Mouse (Mus musculus): ENCODE results near the gene Srebf1. TPM values are rescaled to one million over a fixed set of nuclear protein-coding genes. Genes with fewer than 3 reads are reported as not detected.

The Srebf1 gene
- polyA plus RNA-seq, 1 experiment from 2014 or later, result 88.1 TPM

DNA sequence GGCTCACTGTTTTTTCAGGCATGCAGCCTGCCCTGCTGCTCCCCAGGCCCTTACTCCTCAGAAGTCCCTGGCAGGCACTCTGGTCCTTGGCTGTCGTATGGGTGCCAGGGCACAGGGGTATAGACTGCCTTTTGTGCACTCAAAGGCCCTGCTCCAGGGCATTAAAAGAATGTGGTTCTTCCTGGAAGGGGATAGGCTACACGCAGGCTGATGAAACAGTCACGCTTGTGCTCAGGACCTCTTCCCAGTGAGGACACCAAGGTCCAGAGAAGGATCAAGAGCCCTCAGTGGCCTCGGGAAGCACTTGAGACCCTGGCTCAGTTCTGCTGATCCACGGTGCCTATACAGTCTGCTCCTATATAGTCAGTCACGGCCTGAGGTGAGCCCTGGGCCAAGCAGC is 9.1 kb downstream of the Srebf1 start:
- Histone ChIP-seq H3K27me3 (replicated peaks; ENCODE audit: control insufficient read depth, insufficient read depth, low read length) (no peaks in the 10 kb centered on the region), H3K27ac (ENCODE audit: low read depth, low read length) (no peak overlapping the region; the same call in 1 of the 2 replicates), H3K9me3 (ENCODE audit: control insufficient read depth) (no peaks in the 10 kb centered on the region), H3K4me3 (ENCODE audit: low read depth, low read length) (no peak overlapping the region), H3K36me3 (ENCODE audit: control insufficient read depth, insufficient read depth) (peaks cover 5% of the 10 kb centered on the region; the same call in 1 of the 2 replicates), H3K9ac (ENCODE audit: low read depth, low read length) (0 out of 2 replicates have a peak overlapping the region, but pooled peaks have one; percentile 7), H3K4me1 (replicated peaks; ENCODE audit: control insufficient read depth, insufficient read depth, low read length) (peaks cover 15% of the 10 kb centered on the region), H3K4me2 (replicated peaks; ENCODE audit: low read depth) (no peak overlapping the region)
- no peak for TF ChIP-seq CTCF (IDR thresholded peaks at IDR 0.05; ENCODE audit: low read depth)
- WGBS, result 64% methylated on average over 6 of the region's 6 CpGs
- ATAC-seq, result no peak

DNA sequence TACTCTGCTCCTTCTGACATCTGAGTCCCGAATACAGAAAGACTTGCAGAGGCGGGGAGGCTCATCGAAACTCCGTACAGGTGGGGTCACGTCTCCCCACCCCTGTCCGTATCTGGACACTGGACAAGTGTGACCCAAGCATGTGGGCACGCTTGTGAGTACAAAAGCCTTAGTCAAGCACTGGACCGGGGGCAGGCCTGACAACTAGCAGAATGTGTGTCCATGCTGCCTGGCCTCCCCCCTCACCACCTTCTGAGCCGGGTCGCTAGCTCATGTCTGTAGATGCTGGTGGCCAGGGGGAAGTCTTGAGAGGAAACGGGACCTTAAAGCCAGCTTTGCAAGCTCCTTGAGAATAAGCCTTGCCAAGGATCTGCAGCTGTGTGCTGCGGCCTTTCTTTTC is 10.6 kb downstream of the Srebf1 start:
- 69% methylated on average over 12 of the region's 12 CpGs for WGBS
- H3K9ac ChIP-seq (ENCODE audit: low read depth, low read length), result no peak overlapping the region
- peaks cover 7% of the 10 kb centered on the region; the same call in 1 of the 2 replicates for H3K36me3 ChIP-seq (ENCODE audit: control insufficient read depth, insufficient read depth)
- H3K4me1 ChIP-seq (replicated peaks; ENCODE audit: control insufficient read depth, insufficient read depth, low read length), result peaks cover 12% of the 10 kb centered on the region
- no peak overlapping the region for H3K4me2 ChIP-seq (replicated peaks; ENCODE audit: low read depth)
- no peak for TF ChIP-seq CTCF (IDR thresholded peaks at IDR 0.05; ENCODE audit: low read depth)
- no peak overlapping the region for H3K27ac ChIP-seq (ENCODE audit: low read depth, low read length)
- H3K27me3 ChIP-seq (replicated peaks; ENCODE audit: control insufficient read depth, insufficient read depth, low read length), result no peaks in the 10 kb centered on the region
- no peaks in the 10 kb centered on the region for H3K9me3 ChIP-seq (ENCODE audit: control insufficient read depth)
- no peak for ATAC-seq
- no peak overlapping the region for H3K4me3 ChIP-seq (ENCODE audit: low read depth, low read length)

DNA sequence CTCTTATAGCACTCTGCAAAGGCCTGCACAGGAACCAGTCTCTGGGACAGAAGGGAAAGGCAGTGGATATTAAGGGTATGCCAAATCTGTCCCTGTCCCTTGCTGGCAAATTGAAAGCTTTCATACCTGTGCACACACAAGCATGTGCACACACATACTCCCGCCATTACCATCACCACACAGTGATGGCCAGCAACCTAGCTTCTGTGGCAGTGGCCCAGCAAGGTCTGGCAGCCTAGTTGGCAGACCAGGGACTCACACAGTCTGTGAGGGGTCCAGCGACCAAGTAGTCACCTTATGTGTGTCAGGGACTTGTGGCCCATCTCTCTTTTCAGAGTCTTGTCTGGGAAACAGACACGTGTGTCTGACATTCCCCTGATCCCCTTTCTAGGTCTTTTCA is 11.2 kb downstream of the Srebf1 start:
- peaks cover 10% of the 10 kb centered on the region for H3K36me3 ChIP-seq (ENCODE audit: control insufficient read depth, insufficient read depth)
- no peaks in the 10 kb centered on the region for H3K27me3 ChIP-seq (replicated peaks; ENCODE audit: control insufficient read depth, insufficient read depth, low read length)
- H3K27ac ChIP-seq (ENCODE audit: low read depth, low read length), result peak overlapping the region; percentile 73; the same call in 1 of the 2 replicates
- no peak overlapping the region for H3K9ac ChIP-seq (ENCODE audit: low read depth, low read length)
- no peak for TF ChIP-seq CTCF (IDR thresholded peaks at IDR 0.05; ENCODE audit: low read depth)
- peaks cover 12% of the 10 kb centered on the region for H3K4me1 ChIP-seq (replicated peaks; ENCODE audit: control insufficient read depth, insufficient read depth, low read length)
- H3K4me2 ChIP-seq (replicated peaks; ENCODE audit: low read depth), result peak overlapping the region; percentile 80
- 73% methylated on average over 3 of the region's 3 CpGs for WGBS
- H3K9me3 ChIP-seq (ENCODE audit: control insufficient read depth), result no peaks in the 10 kb centered on the region
- no peak for ATAC-seq
- H3K4me3 ChIP-seq (ENCODE audit: low read depth, low read length), result peak overlapping the region; percentile 45; the same call in 1 of the 2 replicates

- peaks cover 12% of the 10 kb centered on the region for H3K4me1 ChIP-seq (replicated peaks; ENCODE audit: control insufficient read depth, insufficient read depth, low read length)
- TF ChIP-seq CTCF (IDR thresholded peaks at IDR 0.05; ENCODE audit: low read depth), result no peak
Measured at GRCm38 (mm10) chr11:60210305-60210724, 12.1 kb downstream of the Srebf1 start.

DNA sequence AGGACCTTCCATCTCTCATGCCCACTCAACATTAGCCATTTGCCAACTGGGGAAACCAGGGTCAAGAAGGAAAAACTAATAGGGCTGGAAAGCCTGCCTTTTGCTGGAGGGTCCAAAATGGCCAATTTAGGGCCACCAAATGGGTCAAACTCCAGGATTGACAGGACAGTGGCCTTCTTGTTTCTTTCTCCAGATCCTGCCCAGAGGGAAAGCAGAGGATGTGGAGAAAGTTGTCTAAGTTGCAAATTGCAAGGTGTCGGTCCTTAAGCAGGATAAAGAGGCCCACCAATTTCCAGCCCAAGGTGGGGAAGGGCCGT is 12.5 kb downstream of the Srebf1 start:
- peaks cover 12% of the 10 kb centered on the region for H3K4me1 ChIP-seq (replicated peaks; ENCODE audit: control insufficient read depth, insufficient read depth, low read length)
- WGBS, result 2% methylated on average over 2 of the region's 2 CpGs
- peaks cover 23% of the 10 kb centered on the region for H3K36me3 ChIP-seq (ENCODE audit: control insufficient read depth, insufficient read depth)
- H3K9me3 ChIP-seq (ENCODE audit: control insufficient read depth), result no peaks in the 10 kb centered on the region
- peak overlapping the region; percentile 80 for H3K4me2 ChIP-seq (replicated peaks; ENCODE audit: low read depth)
- TF ChIP-seq CTCF (IDR thresholded peaks at IDR 0.05; ENCODE audit: low read depth), result no peak
- peak overlapping the region; percentile 73 for H3K27ac ChIP-seq (ENCODE audit: low read depth, low read length)
- ATAC-seq, result no peak
- no peaks in the 10 kb centered on the region for H3K27me3 ChIP-seq (replicated peaks; ENCODE audit: control insufficient read depth, insufficient read depth, low read length)
- H3K4me3 ChIP-seq (ENCODE audit: low read depth, low read length), result peak overlapping the region; percentile 45
- H3K9ac ChIP-seq (ENCODE audit: low read depth, low read length), result peak overlapping the region; percentile 45

More at GRCm38 (mm10) chr11:60210305-60210724, 12.1 kb downstream of the Srebf1 start:
- Histone ChIP-seq H3K9me3 (ENCODE audit: control insufficient read depth) (no peaks in the 10 kb centered on the region), H3K4me3 (ENCODE audit: low read depth, low read length) (peak overlapping the region; percentile 45), H3K9ac (ENCODE audit: low read depth, low read length) (peak overlapping the region; percentile 45), H3K27ac (ENCODE audit: low read depth, low read length) (peak overlapping the region; percentile 73), H3K36me3 (ENCODE audit: control insufficient read depth, insufficient read depth) (peaks cover 18% of the 10 kb centered on the region), H3K27me3 (replicated peaks; ENCODE audit: control insufficient read depth, insufficient read depth, low read length) (no peaks in the 10 kb centered on the region), H3K4me2 (replicated peaks; ENCODE audit: low read depth) (peak overlapping the region; percentile 80)
- ATAC-seq, result peak; percentile 92
- under 1% methylated on average over 47 of the region's 47 CpGs for WGBS

DNA sequence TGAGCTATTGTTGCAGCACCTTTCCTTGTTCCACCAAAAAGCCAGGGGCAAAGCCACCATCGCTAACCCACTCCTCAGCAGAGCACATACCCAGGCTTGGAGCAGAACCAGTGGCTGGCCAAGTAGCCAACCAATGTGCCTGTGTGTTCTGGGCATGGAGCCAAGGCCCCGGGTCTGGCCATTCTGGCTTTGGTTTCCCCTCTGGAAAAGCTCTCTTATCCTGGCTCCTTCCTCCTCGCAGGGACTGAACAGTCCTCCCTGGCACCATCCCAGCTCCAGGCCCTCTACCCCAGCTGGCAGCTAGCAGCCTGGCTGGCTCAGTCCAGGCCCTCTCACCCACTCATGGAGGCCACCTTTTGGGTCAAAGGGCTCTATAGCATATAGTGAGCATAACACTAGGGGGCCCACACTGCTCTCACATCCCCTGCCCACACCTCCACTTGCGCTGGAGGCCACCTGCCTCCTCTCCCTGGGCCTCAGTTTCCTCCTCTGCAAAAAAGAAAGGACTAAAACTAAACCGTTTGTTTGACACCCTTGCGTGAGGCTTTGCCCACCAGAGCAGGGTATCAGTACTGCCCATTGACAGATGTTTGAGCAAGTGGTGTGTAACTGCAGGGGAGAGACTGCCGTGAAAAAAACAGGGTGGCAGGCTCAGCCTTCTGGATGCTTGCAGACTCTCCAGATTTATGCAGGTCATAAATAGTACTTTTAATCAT is 13.0 kb downstream of the Srebf1 start:
- peak; percentile 47 for TF ChIP-seq CTCF (IDR thresholded peaks at IDR 0.05; ENCODE audit: low read depth)
- Histone ChIP-seq H3K9me3 (ENCODE audit: control insufficient read depth) (no peaks in the 10 kb centered on the region), H3K4me3 (ENCODE audit: low read depth, low read length) (peak overlapping the region; percentile 45), H3K9ac (ENCODE audit: low read depth, low read length) (peak overlapping the region; percentile 45), H3K27ac (ENCODE audit: low read depth, low read length) (peak overlapping the region; percentile 73), H3K27me3 (replicated peaks; ENCODE audit: control insufficient read depth, insufficient read depth, low read length) (no peaks in the 10 kb centered on the region), H3K36me3 (ENCODE audit: control insufficient read depth, insufficient read depth) (peaks cover 28% of the 10 kb centered on the region), H3K4me2 (replicated peaks; ENCODE audit: low read depth) (peak overlapping the region; percentile 80), H3K4me1 (replicated peaks; ENCODE audit: control insufficient read depth, insufficient read depth, low read length) (peaks cover 12% of the 10 kb centered on the region)
- ATAC-seq, result no peak
- 15% methylated on average over 7 of the region's 7 CpGs for WGBS
